Mouse (Mus musculus) limb, embryonic 11.5 days (tissue): ENCODE measurements around the gene Rapgef3. TPM values are rescaled to one million over a fixed set of nuclear protein-coding genes. Genes with fewer than 3 reads are reported as not detected.

Source experiments
- ATAC-seq: fragments of 200-750 bp; cut with Nextera tagmentation; 2 replicates; pipeline ENCODE4 v1.8.0; 2017; ENCODE audit warnings: low read depth; ENCODE audit not compliant: insufficient number of reproducible peaks, low FRiP score, low TSS enrichment
- DNase-seq: peaks from one replicate; pipeline ENCODE4 v3.0.0-alpha.2; 2015; ENCODE audit warnings: low spot score
- H3K27ac ChIP-seq: fragments of 300-500 bp; sonication (generic); replicated peaks from 2 replicates; pipeline ENCODE4 v1.5.1; 2014; ENCODE audit warnings: low read depth, mild to moderate bottlenecking, low read length
- H3K27me3 ChIP-seq: fragments of 300-500 bp; sonication (generic); 2 replicates; pipeline ENCODE4 v1.6.1; 2014; ENCODE audit warnings: mild to moderate bottlenecking, low read length, mixed read lengths; ENCODE audit not compliant: control insufficient read depth, insufficient read depth
- H3K36me3 ChIP-seq: fragments of 300-500 bp; sonication (generic); 2 replicates; pipeline ENCODE4 v1.6.1; 2014; ENCODE audit warnings: mild to moderate bottlenecking, low read length, moderate library complexity, mixed read lengths; ENCODE audit not compliant: control insufficient read depth, insufficient read depth
- H3K4me1 ChIP-seq: fragments of 300-500 bp; sonication (generic); 2 replicates; pipeline ENCODE4 v1.6.1; 2014; ENCODE audit warnings: low read length, mixed read lengths; ENCODE audit not compliant: control insufficient read depth, insufficient read depth
- H3K4me2 ChIP-seq: fragments of 300-500 bp; sonication (generic); 2 replicates; pipeline ENCODE4 v1.6.1; 2014; ENCODE audit warnings: low read depth, mild to moderate bottlenecking, moderate library complexity; ENCODE audit not compliant: severe bottlenecking
- H3K4me3 ChIP-seq: fragments of 300-500 bp; sonication (generic); 2 replicates; pipeline ENCODE4 v1.5.1; 2014; ENCODE audit warnings: low read depth, low read length
- H3K9ac ChIP-seq: fragments of 300-500 bp; sonication (generic); 2 replicates; pipeline ENCODE4 v1.6.1; 2014; ENCODE audit warnings: mild to moderate bottlenecking, low read length
- H3K9me3 ChIP-seq: fragments of 300-500 bp; sonication (generic); 2 replicates; pipeline ENCODE4 v1.6.1; 2016; ENCODE audit warnings: low read length; ENCODE audit not compliant: control insufficient read depth
- WGBS: fragments of 180-500 bp; shearing (Covaris S2); extraction: QIAGEN DNeasy Blood & Tissue Kit; methylation state at CpG from one replicate; pipeline ENCODE4 v1.1.7; 2014; 5-methylcytosine and 5-hydroxymethylcytosine counted together
- polyA plus RNA-seq: library from polyadenylated mRNA; unstranded; fragments of >200 nt; fragmentation: Nextera tagmentation; extraction: Ambion mirVana; gene quantifications from 2 replicates; pipeline ENCODE4 v1.2.1, GENCODE M21; 2014

The Rapgef3 gene
- polyA plus RNA-seq, 1 experiment from 2014 or later: 3.9 TPM

- Histone ChIP-seq H3K9me3 (no peaks in the 10 kb centered on the region), H3K4me3 (no peak overlapping the region), H3K4me1 (peaks cover 10% of the 10 kb centered on the region), H3K9ac (no peak overlapping the region), H3K27ac (no peak overlapping the region), H3K4me2 (no peak overlapping the region), H3K27me3 (no peaks in the 10 kb centered on the region), H3K36me3 (peaks cover 2% of the 10 kb centered on the region; the same call in 1 of the 2 replicates)
- 91% methylated on average over 9 of the region's 9 CpGs for WGBS
- ATAC-seq: no peak
- DNase-seq: no peak
These were observed 18.4 kb downstream of the Rapgef3 start for GRCm38 (mm10) chr15:97749397-97749796.

DNA sequence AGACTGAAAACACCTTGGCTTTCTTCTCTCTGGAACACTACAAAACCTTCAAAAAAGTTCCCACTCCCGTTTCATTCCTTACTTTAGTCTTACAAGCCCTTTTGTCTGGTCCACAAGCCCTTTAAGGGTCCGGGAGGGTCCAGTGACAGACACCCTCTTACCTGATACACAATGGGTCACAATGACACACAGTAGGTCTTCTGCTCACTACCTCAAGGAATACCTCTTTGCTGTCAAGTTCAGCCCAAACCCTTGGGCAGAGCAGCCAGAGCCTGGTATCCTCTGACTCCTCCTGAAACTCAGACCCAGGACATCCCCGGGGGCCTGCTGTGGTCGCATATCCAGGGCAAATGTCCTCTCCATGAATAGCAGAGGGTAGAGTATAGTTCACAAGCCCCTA lies 18.8 kb downstream of the Rapgef3 start:
- DNase-seq (no peak), ATAC-seq (no peak)
- H3K27ac ChIP-seq: no peak overlapping the region
- no peaks in the 10 kb centered on the region for H3K9me3 ChIP-seq
- 90% methylated on average over 4 of the region's 4 CpGs for WGBS
- H3K4me2 ChIP-seq: no peak overlapping the region
- H3K4me3 ChIP-seq: no peak overlapping the region
- no peaks in the 10 kb centered on the region for H3K27me3 ChIP-seq
- no peak overlapping the region for H3K9ac ChIP-seq
- peaks cover 2% of the 10 kb centered on the region; the same call in 1 of the 2 replicates for H3K36me3 ChIP-seq
- peaks cover 6% of the 10 kb centered on the region for H3K4me1 ChIP-seq

GRCm38 (mm10) chr15:97748309-97748708 lies 19.5 kb downstream of the Rapgef3 start:
- Histone ChIP-seq H3K27ac (no peak overlapping the region), H3K4me1 (peaks cover 6% of the 10 kb centered on the region), H3K4me2 (no peak overlapping the region), H3K9me3 (no peaks in the 10 kb centered on the region), H3K9ac (no peak overlapping the region), H3K27me3 (no peaks in the 10 kb centered on the region), H3K4me3 (no peak overlapping the region), H3K36me3 (peaks cover 2% of the 10 kb centered on the region; the same call in 1 of the 2 replicates)
- WGBS: 53% methylated on average over 10 of the region's 10 CpGs
- DNase-seq (no peak), ATAC-seq (no peak)

DNA sequence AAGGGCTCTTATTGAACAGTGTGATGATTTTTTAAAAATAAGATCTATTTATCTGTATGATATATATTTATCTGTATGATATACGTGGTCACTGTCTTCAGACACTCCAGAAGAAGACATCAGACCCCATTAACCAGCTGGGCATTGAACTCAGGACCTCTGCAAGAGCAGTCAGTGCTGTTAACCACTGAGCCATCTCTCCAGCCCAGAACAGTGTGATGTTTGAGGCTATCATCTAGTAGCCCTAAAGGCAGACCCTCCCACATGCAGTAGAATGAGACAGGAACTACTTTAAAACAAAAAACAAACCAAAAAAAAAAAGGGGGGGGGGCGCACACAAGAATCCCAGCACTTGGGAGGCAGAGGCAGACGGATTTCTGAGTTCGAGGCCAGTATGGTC lies 20.3 kb downstream of the Rapgef3 start:
- Histone ChIP-seq H3K4me3 (no peak overlapping the region), H3K4me2 (no peak overlapping the region), H3K9me3 (no peaks in the 10 kb centered on the region), H3K36me3 (peaks cover 2% of the 10 kb centered on the region; the same call in 1 of the 2 replicates), H3K4me1 (peaks cover 6% of the 10 kb centered on the region), H3K27me3 (no peaks in the 10 kb centered on the region), H3K9ac (no peak overlapping the region), H3K27ac (no peak overlapping the region)
- ATAC-seq (no peak), DNase-seq (no peak)
- WGBS: 90% methylated on average over 4 of the region's 4 CpGs

- no peaks in the 10 kb centered on the region for H3K27me3 ChIP-seq
- no peak overlapping the region for H3K9ac ChIP-seq
- H3K4me3 ChIP-seq: no peak overlapping the region
- H3K36me3 ChIP-seq: peaks cover 2% of the 10 kb centered on the region; the same call in 1 of the 2 replicates
- DNase-seq: no peak
- peaks cover 6% of the 10 kb centered on the region for H3K4me1 ChIP-seq
- H3K9me3 ChIP-seq: no peaks in the 10 kb centered on the region
- ATAC-seq: no peak
- H3K27ac ChIP-seq: no peak overlapping the region
- WGBS: 94% methylated on average over 24 of the region's 24 CpGs
- no peak overlapping the region for H3K4me2 ChIP-seq
These were observed 21.0 kb downstream of the Rapgef3 start for GRCm38 (mm10) chr15:97746748-97747147.

- no peaks in the 10 kb centered on the region for H3K27me3 ChIP-seq
- H3K27ac ChIP-seq: no peak overlapping the region
- DNase-seq (no peak), ATAC-seq (no peak)
- WGBS: 91% methylated on average over 10 of the region's 10 CpGs
- no peak overlapping the region for H3K9ac ChIP-seq
- no peak overlapping the region for H3K4me2 ChIP-seq
- H3K4me3 ChIP-seq: no peak overlapping the region
- peaks cover 6% of the 10 kb centered on the region for H3K4me1 ChIP-seq
- H3K36me3 ChIP-seq: peaks cover 2% of the 10 kb centered on the region; the same call in 1 of the 2 replicates
- H3K9me3 ChIP-seq: no peaks in the 10 kb centered on the region
These were observed 21.5 kb downstream of the Rapgef3 start for GRCm38 (mm10) chr15:97746278-97746677.

GRCm38 (mm10) chr15:97745331-97745730 lies 22.4 kb downstream of the Rapgef3 start:
- no peak overlapping the region for H3K27ac ChIP-seq
- no peak overlapping the region for H3K4me3 ChIP-seq
- H3K9ac ChIP-seq: no peak overlapping the region
- H3K4me2 ChIP-seq: no peak overlapping the region
- no peak for DNase-seq
- H3K27me3 ChIP-seq: no peaks in the 10 kb centered on the region
- H3K9me3 ChIP-seq: no peaks in the 10 kb centered on the region
- peaks cover 2% of the 10 kb centered on the region; the same call in 1 of the 2 replicates for H3K36me3 ChIP-seq
- WGBS: 76% methylated on average over 10 of the region's 10 CpGs
- ATAC-seq: peak; percentile 15; the same call in 1 of the 2 replicates
- peaks cover 2% of the 10 kb centered on the region for H3K4me1 ChIP-seq

DNA sequence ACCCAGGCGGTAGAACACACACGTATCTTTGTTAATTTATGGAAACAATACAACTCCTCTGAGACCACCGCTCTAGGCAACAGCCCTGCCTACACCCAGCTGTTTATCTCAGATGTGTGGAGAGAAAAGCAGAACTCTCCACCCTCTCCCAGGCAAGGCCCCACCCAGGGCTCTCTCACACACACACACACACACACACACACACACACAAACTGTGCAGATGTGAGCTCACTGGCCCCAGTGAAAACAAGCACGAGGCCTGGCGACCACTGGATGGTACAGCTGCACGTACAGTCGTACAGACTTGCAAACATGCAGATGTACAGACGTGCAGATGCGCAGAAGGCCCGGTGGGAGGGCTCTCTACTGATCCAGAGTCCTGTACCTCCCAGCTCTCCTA lies 22.8 kb downstream of the Rapgef3 start:
- no peak for ATAC-seq
- no peak overlapping the region for H3K27ac ChIP-seq
- no peaks in the 10 kb centered on the region; the same call in 1 of the 2 replicates for H3K4me1 ChIP-seq

DNA sequence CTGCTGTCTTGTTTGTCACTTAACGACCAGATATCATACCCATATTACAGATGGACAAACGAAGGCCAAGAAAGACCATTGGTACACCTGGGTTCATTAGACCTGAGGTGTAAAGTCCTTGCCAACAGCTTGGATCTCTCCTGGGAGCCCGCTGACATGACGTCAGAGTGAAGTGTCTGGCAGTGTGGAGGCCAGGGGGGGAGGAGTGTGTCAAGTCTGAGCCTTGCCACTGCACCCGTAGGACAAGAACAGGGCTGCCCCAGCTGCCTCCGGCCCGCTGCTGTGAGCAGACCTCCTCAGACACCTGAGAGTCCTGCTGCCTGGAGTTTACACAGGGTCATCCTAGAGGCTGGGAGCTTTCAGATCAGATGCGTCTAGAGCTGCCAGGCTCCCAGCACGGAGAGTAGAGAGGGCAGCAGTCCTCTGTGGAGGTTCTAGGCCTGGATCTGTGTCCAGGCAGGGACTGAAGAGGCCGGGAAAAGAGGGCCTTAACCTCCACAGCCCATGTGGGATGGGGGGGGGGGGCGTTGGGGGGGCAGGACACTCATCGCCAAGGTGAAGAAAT lies 23.7 kb downstream of the Rapgef3 start:
- no peak for DNase-seq
- peaks cover 2% of the 10 kb centered on the region; the same call in 1 of the 2 replicates for H3K36me3 ChIP-seq
- ATAC-seq: no peak
- H3K4me1 ChIP-seq: no peaks in the 10 kb centered on the region; the same call in 1 of the 2 replicates
- H3K27me3 ChIP-seq: no peaks in the 10 kb centered on the region
- H3K9ac ChIP-seq: no peak overlapping the region
- 69% methylated on average over 12 of the region's 12 CpGs for WGBS
- no peak overlapping the region for H3K4me3 ChIP-seq
- H3K4me2 ChIP-seq: no peak overlapping the region
- no peak overlapping the region for H3K27ac ChIP-seq
- H3K9me3 ChIP-seq: no peaks in the 10 kb centered on the region

More for the DNA sequence above, 22.8 kb downstream of the Rapgef3 start:
- H3K36me3 ChIP-seq: peaks cover 2% of the 10 kb centered on the region; the same call in 1 of the 2 replicates
- H3K9me3 ChIP-seq: no peaks in the 10 kb centered on the region
- WGBS: 86% methylated on average over 10 of the region's 10 CpGs
- H3K4me3 ChIP-seq: no peak overlapping the region
- DNase-seq: no peak
- H3K4me2 ChIP-seq: no peak overlapping the region
- H3K9ac ChIP-seq: no peak overlapping the region
- no peaks in the 10 kb centered on the region for H3K27me3 ChIP-seq
